Mouse (Mus musculus) ES-Bruce4 (cell line): ENCODE measurements around the gene Zfp488.

ENCODE experiments used
- CTCF ChIP-seq: IDR thresholded peaks from one replicate; pipeline ENCODE4 v1.8.1; 2011; ENCODE audit warnings: low read depth, low read length
- POLR2A ChIP-seq: IDR thresholded peaks from one replicate; pipeline ENCODE4 v1.8.1; 2011; ENCODE audit warnings: low read length; ENCODE audit not compliant: insufficient read depth

DNA sequence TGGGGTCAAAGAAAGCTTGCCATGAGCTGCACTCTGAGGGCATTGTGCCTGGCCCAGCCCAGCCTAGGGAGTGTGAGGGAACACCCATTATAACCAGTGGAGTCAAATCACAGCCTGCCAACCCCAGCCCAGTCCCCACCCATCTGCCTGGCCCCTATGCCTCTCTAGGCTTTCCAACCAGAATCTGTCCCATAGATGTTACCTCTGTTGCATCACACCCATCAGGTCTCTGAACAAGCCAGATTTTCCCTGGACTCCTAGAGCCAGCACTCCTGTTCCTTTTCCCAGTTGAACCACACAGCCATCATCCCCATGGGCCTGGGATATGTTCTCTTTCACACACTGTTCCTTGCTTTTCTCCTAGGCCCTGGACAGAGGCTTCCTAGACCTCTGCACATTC lies 22.9 kb upstream of the Zfp488 start:
- TF ChIP-seq CTCF, result no peak
- no peak for TF ChIP-seq POLR2A
